ENCODE assay signal across 8 mouse cellular contexts in genomic region chr13:40868844-40869587, GRCm38 (mm10). TPM values are rescaled to one million over a fixed set of nuclear protein-coding genes. Genes with fewer than 3 reads are reported as not detected.
A peak's percentile ranks its signal among the peaks of the same experiment; 100 is the strongest.
DNase-seq lines count a peak whose midpoint lies in the region; ATAC-seq lines count a peak whose summit lies in the region.

No protein-coding gene starts in this region.

- peak; percentile 81 for DNase-seq in heart, embryonic 10.5 days (ENCODE audit: low spot score)
- no peak for DNase-seq in heart, adult 8-10 months (ENCODE audit: low spot score)
- peak; percentile 41 for DNase-seq in embryonic facial prominence, embryonic 14.5 days (ENCODE audit: low spot score)
- DNase-seq in natural killer cell, adult 2 months (ENCODE audit: low spot score in 2 of 2), result peak; percentile 33 to 52
- no peak for DNase-seq in cerebellum, postnatal 10 days
- DNase-seq in MN1 (ENCODE audit: low spot score), result no peak
- no peak for DNase-seq in cerebellum, adult 11-12 months

- no peak overlapping the region for H3K9ac ChIP-seq in embryonic facial prominence, embryonic 14.5 days (ENCODE audit: low read depth, low read length)
- H3K9ac ChIP-seq in limb, embryonic 15.5 days, result no peak overlapping the region

- H3K27ac ChIP-seq in heart, embryonic 10.5 days, result peak overlapping the region; percentile 85
- 0 out of 2 replicates have a peak overlapping the region, but pooled peaks have one; percentile 19 for H3K27ac ChIP-seq in embryonic facial prominence, embryonic 14.5 days (replicated peaks; ENCODE audit: low read depth, low read length)
- no peak overlapping the region for H3K27ac ChIP-seq in limb, embryonic 15.5 days

- H3K9me3 ChIP-seq in heart, embryonic 10.5 days, result no peaks in the 10 kb centered on the region
- H3K9me3 ChIP-seq in embryonic facial prominence, embryonic 14.5 days (ENCODE audit: control insufficient read depth, low read length), result no peaks in the 10 kb centered on the region
- no peaks in the 10 kb centered on the region for H3K9me3 ChIP-seq in limb, embryonic 15.5 days

- H3K4me3 ChIP-seq in heart, embryonic 10.5 days, result peak overlapping the region; percentile 27
- H3K4me3 ChIP-seq in embryonic facial prominence, embryonic 14.5 days (ENCODE audit: low read depth, low read length), result no peak overlapping the region
- H3K4me3 ChIP-seq in limb, embryonic 15.5 days, result no peak overlapping the region

- peaks cover 16% of the 10 kb centered on the region for H3K4me1 ChIP-seq in heart, embryonic 10.5 days
- H3K4me1 ChIP-seq in embryonic facial prominence, embryonic 14.5 days (ENCODE audit: control insufficient read depth, insufficient read depth, low read length), result no peaks in the 10 kb centered on the region
- peaks cover 15% of the 10 kb centered on the region for H3K4me1 ChIP-seq in limb, embryonic 15.5 days

- no peaks in the 10 kb centered on the region for H3K27me3 ChIP-seq in heart, embryonic 10.5 days (ENCODE audit: insufficient read depth, poor library complexity, severe bottlenecking)
- H3K27me3 ChIP-seq in embryonic facial prominence, embryonic 14.5 days (replicated peaks; ENCODE audit: control insufficient read depth, insufficient read depth, low read length), result no peaks in the 10 kb centered on the region
- H3K27me3 ChIP-seq in limb, embryonic 15.5 days, result no peaks in the 10 kb centered on the region

- H3K36me3 ChIP-seq in heart, embryonic 10.5 days, result no peaks in the 10 kb centered on the region
- H3K36me3 ChIP-seq in embryonic facial prominence, embryonic 14.5 days (ENCODE audit: control insufficient read depth, insufficient read depth, low read length), result no peaks in the 10 kb centered on the region
- no peaks in the 10 kb centered on the region for H3K36me3 ChIP-seq in limb, embryonic 15.5 days

- 12% methylated on average over 16 of the region's 16 CpGs for WGBS in heart, embryonic 10.5 days
- WGBS in embryonic facial prominence, embryonic 14.5 days, result 36% methylated on average over 16 of the region's 16 CpGs
- 12% methylated on average over 16 of the region's 16 CpGs for WGBS in limb, embryonic 15.5 days

- no peak overlapping the region for H3K4me2 ChIP-seq in embryonic facial prominence, embryonic 14.5 days (ENCODE audit: low read depth, low read length)
- H3K4me2 ChIP-seq in limb, embryonic 15.5 days, result peak overlapping the region; percentile 3; the same call in 1 of the 2 replicates

- ATAC-seq in embryonic facial prominence, embryonic 14.5 days (ENCODE audit: low read depth), result peak; percentile 81
- ATAC-seq in limb, embryonic 15.5 days (ENCODE audit: insufficient number of reproducible peaks, low FRiP score, low TSS enrichment, low read depth), result no peak

RNA-seq across cellular contexts. Expression of gene Gcnt2, which starts 9.5 kb away (rescaled TPM):
- 2.7 and 3.5 TPM in 2 replicates for polyA plus RNA-seq in heart, embryonic 10.5 days (2016; fragmentation: Nextera tagmentation; extraction: Ambion mirVana)
- total RNA-seq in heart, adult 8-10 months (2022), result 1 to 10 TPM; 6.2 to 9.7 (median 7.1) TPM
- polyA plus RNA-seq in embryonic facial prominence, embryonic 14.5 days (2014; fragmentation: Nextera tagmentation; extraction: Ambion mirVana), result 6.0 and 6.2 TPM in 2 replicates
- polyA plus RNA-seq in limb, embryonic 15.5 days (2015; fragmentation: Nextera tagmentation; extraction: Ambion mirVana), result 3.4 and 3.7 TPM in 2 replicates

Comparison
In these comparisons a context has a peak if more than half of its experiments do, and no peak if none do; other contexts are left out.
1. DNase-seq: peak in heart, embryonic 10.5 days (single experiment), embryonic facial prominence, embryonic 14.5 days (single experiment) and natural killer cell, adult 2 months (2 of 2); none in heart, adult 8-10 months (single experiment), cerebellum, postnatal 10 days (0 of 2), MN1 (single experiment) and cerebellum, adult 11-12 months (single experiment).